Mouse (Mus musculus) embryonic facial prominence, embryonic 12.5 days (tissue): ENCODE results near the gene Gcgr. TPM values are rescaled to one million over a fixed set of nuclear protein-coding genes. Genes with fewer than 3 reads are reported as not detected.

ENCODE experiments used
- ATAC-seq: fragments of 200-750 bp; cut with Nextera tagmentation; 2 replicates; pipeline ENCODE4 v1.8.0; 2017; ENCODE audit not compliant: insufficient number of reproducible peaks, insufficient read depth, low FRiP score, low TSS enrichment
- H3K27ac ChIP-seq: fragments of 300-500 bp; sonication (generic); 2 replicates; pipeline ENCODE4 v1.5.1; 2016; ENCODE audit warnings: mild to moderate bottlenecking
- H3K27me3 ChIP-seq: fragments of 300-500 bp; sonication (generic); 2 replicates; pipeline ENCODE4 v1.6.1; 2016; ENCODE audit warnings: mild to moderate bottlenecking, moderate library complexity
- H3K36me3 ChIP-seq: fragments of 300-500 bp; sonication (generic); 2 replicates; pipeline ENCODE4 v1.6.1; 2016; ENCODE audit warnings: mild to moderate bottlenecking
- H3K4me1 ChIP-seq: fragments of 300-500 bp; sonication (generic); 2 replicates; pipeline ENCODE4 v1.6.1; 2016
- H3K4me2 ChIP-seq: fragments of 300-500 bp; sonication (generic); replicated peaks from 2 replicates; pipeline ENCODE4 v1.6.1; 2016; ENCODE audit warnings: mild to moderate bottlenecking, moderate library complexity
- H3K4me3 ChIP-seq: fragments of 300-500 bp; sonication (generic); 2 replicates; pipeline ENCODE4 v1.5.1; 2016; ENCODE audit warnings: mild to moderate bottlenecking
- H3K9ac ChIP-seq: fragments of 300-500 bp; sonication (generic); 2 replicates; pipeline ENCODE4 v1.6.1; 2016; ENCODE audit warnings: mild to moderate bottlenecking, moderate library complexity
- H3K9me3 ChIP-seq: fragments of 300-500 bp; sonication (generic); 2 replicates; pipeline ENCODE4 v1.6.1; 2016; ENCODE audit warnings: mild to moderate bottlenecking, moderate library complexity
- WGBS: fragments of 180-500 bp; shearing (Covaris S2); methylation state at CpG from one replicate; pipeline ENCODE4 v1.1.7; 2016; 5-methylcytosine and 5-hydroxymethylcytosine counted together
- polyA plus RNA-seq: library from polyadenylated mRNA; unstranded; fragments of >200 nt; fragmentation: Nextera tagmentation; extraction: Ambion mirVana; gene quantifications from 2 replicates; pipeline ENCODE4 v1.2.1, GENCODE M21; 2016

Gene Gcgr
- polyA plus RNA-seq, 1 experiment from 2014 or later, result 1.7 TPM

- Histone ChIP-seq H3K27ac (peak overlapping the region; percentile 14), H3K4me3 (no peak overlapping the region), H3K4me2 (no peak overlapping the region), H3K9ac (0 out of 2 replicates have a peak overlapping the region, but pooled peaks have one; percentile 1), H3K9me3 (no peaks in the 10 kb centered on the region), H3K4me1 (peaks cover 24% of the 10 kb centered on the region), H3K36me3 (peaks cover 31% of the 10 kb centered on the region), H3K27me3 (peaks cover 4% of the 10 kb centered on the region)
- ATAC-seq, result peak; percentile 26; the same call in 1 of the 2 replicates
- 22% methylated on average over 10 of the region's 10 CpGs for WGBS
These were observed 9.0 kb downstream of the Gcgr start for GRCm38 (mm10) chr11:120539285-120540014.

- Histone ChIP-seq H3K27ac (no peak overlapping the region), H3K9ac (no peak overlapping the region), H3K4me3 (no peak overlapping the region), H3K27me3 (no peaks in the 10 kb centered on the region), H3K36me3 (peaks cover 35% of the 10 kb centered on the region), H3K9me3 (no peaks in the 10 kb centered on the region), H3K4me2 (no peak overlapping the region), H3K4me1 (peaks cover 24% of the 10 kb centered on the region)
- ATAC-seq, result no peak
- 42% methylated on average over 4 of the region's 4 CpGs for WGBS
These were observed 11.4 kb downstream of the Gcgr start for GRCm38 (mm10) chr11:120541907-120542306.

- H3K36me3 ChIP-seq, result peaks cover 35% of the 10 kb centered on the region
- no peak overlapping the region for H3K4me2 ChIP-seq
- H3K9me3 ChIP-seq, result no peaks in the 10 kb centered on the region
- H3K4me1 ChIP-seq, result peaks cover 26% of the 10 kb centered on the region
- H3K4me3 ChIP-seq, result no peak overlapping the region
- H3K27me3 ChIP-seq, result no peaks in the 10 kb centered on the region
- no peak overlapping the region for H3K27ac ChIP-seq
- no peak overlapping the region for H3K9ac ChIP-seq
- no peak for ATAC-seq
- 83% methylated on average over 6 of the region's 6 CpGs for WGBS
These were observed 11.9 kb downstream of the Gcgr start for GRCm38 (mm10) chr11:120542376-120542775.

GRCm38 (mm10) chr11:120545964-120546363, 15.5 kb downstream of the Gcgr start:
- peaks cover 23% of the 10 kb centered on the region for H3K4me1 ChIP-seq
- H3K4me3 ChIP-seq, result no peak overlapping the region
- no peak overlapping the region for H3K27ac ChIP-seq
- H3K9me3 ChIP-seq, result no peaks in the 10 kb centered on the region
- no peak overlapping the region for H3K4me2 ChIP-seq
- no peak for ATAC-seq
- H3K9ac ChIP-seq, result no peak overlapping the region
- 91% methylated on average over 3 of the region's 3 CpGs for WGBS
- no peaks in the 10 kb centered on the region for H3K27me3 ChIP-seq
- H3K36me3 ChIP-seq, result peaks cover 35% of the 10 kb centered on the region

- Histone ChIP-seq H3K9ac (no peak overlapping the region), H3K9me3 (no peaks in the 10 kb centered on the region), H3K27ac (no peak overlapping the region), H3K4me1 (peaks cover 23% of the 10 kb centered on the region), H3K4me3 (no peak overlapping the region), H3K36me3 (peaks cover 24% of the 10 kb centered on the region), H3K27me3 (no peaks in the 10 kb centered on the region), H3K4me2 (no peak overlapping the region)
- ATAC-seq, result no peak
- WGBS, result 60% methylated on average over 2 of the region's 2 CpGs
These were observed 17.0 kb downstream of the Gcgr start for GRCm38 (mm10) chr11:120547469-120547868.

- Histone ChIP-seq H3K4me3 (peak overlapping the region; percentile 99), H3K4me1 (peaks cover 23% of the 10 kb centered on the region), H3K36me3 (peaks cover 17% of the 10 kb centered on the region), H3K27ac (no peak overlapping the region), H3K9ac (peak overlapping the region; percentile 98; the same call in 1 of the 2 replicates), H3K9me3 (no peaks in the 10 kb centered on the region), H3K4me2 (peak overlapping the region; percentile 92), H3K27me3 (no peaks in the 10 kb centered on the region)
- no peak for ATAC-seq
- 80% methylated on average over 3 of the region's 3 CpGs for WGBS
These were observed 17.7 kb downstream of the Gcgr start for GRCm38 (mm10) chr11:120548214-120548613.

- Histone ChIP-seq H3K4me2 (peak overlapping the region; percentile 92), H3K9me3 (no peaks in the 10 kb centered on the region), H3K4me1 (peaks cover 23% of the 10 kb centered on the region), H3K27ac (peak overlapping the region; percentile 90), H3K36me3 (peaks cover 11% of the 10 kb centered on the region), H3K27me3 (no peaks in the 10 kb centered on the region), H3K9ac (peak overlapping the region; percentile 98), H3K4me3 (peak overlapping the region; percentile 99)
- no peak for ATAC-seq
- 26% methylated on average over 7 of the region's 7 CpGs for WGBS
These were observed 18.3 kb downstream of the Gcgr start for GRCm38 (mm10) chr11:120548786-120549167.

- peak; percentile 73; the same call in 1 of the 2 replicates for ATAC-seq
- H3K9me3 ChIP-seq, result no peaks in the 10 kb centered on the region
- peak within 1 kb of the TSS; percentile 90 for H3K27ac ChIP-seq
- under 1% methylated on average over 79 of the region's 87 CpGs for WGBS
- peaks cover 23% of the 10 kb centered on the region for H3K4me1 ChIP-seq
- no peaks in the 10 kb centered on the region for H3K27me3 ChIP-seq
- peak within 1 kb of the TSS; percentile 98 for H3K9ac ChIP-seq
- H3K4me3 ChIP-seq, result peak within 1 kb of the TSS; percentile 99
- H3K36me3 ChIP-seq, result peaks cover 6% of the 10 kb centered on the region
- H3K4me2 ChIP-seq, result peak within 1 kb of the TSS; percentile 92
These were observed 18.9 kb downstream of the Gcgr start, which contains the start of gene Mcrip1 for GRCm38 (mm10) chr11:120549168-120549945. TSS of gene Mcrip1 (minus strand) at chr11:120549727.

GRCm38 (mm10) chr11:120549986-120550809, 19.7 kb downstream of the Gcgr start:
- WGBS, result 66% methylated on average over 11 of the region's 11 CpGs
- no peaks in the 10 kb centered on the region for H3K27me3 ChIP-seq

GRCm38 (mm10) chr11:120550810-120551440, 20.4 kb downstream of the Gcgr start, which contains the start of gene Ppp1r27:
TSS of gene Ppp1r27 (minus strand) at chr11:120551132.
- Histone ChIP-seq H3K9me3 (no peaks in the 10 kb centered on the region), H3K4me1 (peaks cover 23% of the 10 kb centered on the region), H3K27me3 (no peaks in the 10 kb centered on the region), H3K9ac (peak within 1 kb of the TSS; percentile 98), H3K4me3 (peak within 1 kb of the TSS; percentile 99), H3K27ac (peak within 1 kb of the TSS; percentile 90), H3K36me3 (no peaks in the 10 kb centered on the region), H3K4me2 (peak within 1 kb of the TSS; percentile 92)
- ATAC-seq, result no peak
- WGBS, result 94% methylated on average over 28 of the region's 28 CpGs

More at GRCm38 (mm10) chr11:120549986-120550809, 19.7 kb downstream of the Gcgr start:
- no peaks in the 10 kb centered on the region for H3K9me3 ChIP-seq
- H3K4me2 ChIP-seq, result peak overlapping the region; percentile 92
- ATAC-seq, result no peak
- H3K27ac ChIP-seq, result peak overlapping the region; percentile 90
- H3K4me3 ChIP-seq, result peak overlapping the region; percentile 99
- no peaks in the 10 kb centered on the region for H3K36me3 ChIP-seq
- H3K4me1 ChIP-seq, result peaks cover 23% of the 10 kb centered on the region
- H3K9ac ChIP-seq, result peak overlapping the region; percentile 98

- Histone ChIP-seq H3K4me2 (no peak overlapping the region), H3K9me3 (peaks cover 8% of the 10 kb centered on the region; the same call in 1 of the 2 replicates), H3K27ac (no peak overlapping the region), H3K27me3 (no peaks in the 10 kb centered on the region), H3K36me3 (no peaks in the 10 kb centered on the region), H3K9ac (no peak overlapping the region), H3K4me1 (peaks cover 18% of the 10 kb centered on the region), H3K4me3 (no peak overlapping the region)
- no peak for ATAC-seq
- WGBS, result 88% methylated on average over 5 of the region's 5 CpGs
These were observed 22.2 kb downstream of the Gcgr start for GRCm38 (mm10) chr11:120552736-120553135.
